Mouse (Mus musculus): ENCODE results near the gene Sema3f. TPM values are rescaled to one million over a fixed set of nuclear protein-coding genes. Genes with fewer than 3 reads are reported as not detected.
A peak's percentile ranks its signal among the peaks of the same experiment; 100 is the strongest.

The Sema3f gene
- total RNA-seq (2021) = 10 to 100 TPM; 20.2 to 24.8 TPM
- long read RNA-seq, experiment 1, partial matches to known transcripts = 5 of 9 reads
- long read RNA-seq, experiment 1, other reads (novel, unspliced or antisense) = 4 of 9 reads
- long read RNA-seq, experiment 2, partial matches to known transcripts = 1 of 6 reads
- long read RNA-seq, experiment 2, other reads (novel, unspliced or antisense) = 5 of 6 reads

GRCm38 (mm10) chr9:107709697-107710483 is at the start of gene Sema3f:
TSS of gene Sema3f (minus strand) at chr9:107710475.
- peak; percentile 87 for DNase-seq

GRCm38 (mm10) chr9:107759593-107759992 is 49.3 kb upstream of the Sema3f start:
- DNase-seq = no peak

GRCm38 (mm10) chr9:107750378-107750777 is 40.1 kb upstream of the Sema3f start:
- no peak for DNase-seq

DNA sequence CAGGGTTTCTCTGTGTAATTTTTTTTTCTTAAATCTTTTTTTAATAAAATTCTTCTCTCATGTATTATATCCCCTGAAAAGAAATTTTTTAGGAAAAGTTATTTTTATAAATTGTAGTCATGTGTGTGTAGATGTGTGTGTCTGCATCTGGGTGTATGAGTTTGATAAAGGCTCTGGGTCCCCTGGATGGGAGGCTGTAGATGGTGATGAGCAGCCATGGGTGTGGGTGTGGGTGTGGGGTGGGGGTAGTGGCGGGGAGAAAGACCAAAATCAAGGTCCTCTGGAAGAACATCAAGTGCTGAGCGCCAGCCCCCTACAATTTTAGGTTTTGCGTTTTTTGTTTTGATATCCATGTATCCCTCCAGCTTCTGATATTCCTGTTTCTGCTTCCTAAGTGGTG is 37.8 kb upstream of the Sema3f start:
- DNase-seq = no peak

DNA sequence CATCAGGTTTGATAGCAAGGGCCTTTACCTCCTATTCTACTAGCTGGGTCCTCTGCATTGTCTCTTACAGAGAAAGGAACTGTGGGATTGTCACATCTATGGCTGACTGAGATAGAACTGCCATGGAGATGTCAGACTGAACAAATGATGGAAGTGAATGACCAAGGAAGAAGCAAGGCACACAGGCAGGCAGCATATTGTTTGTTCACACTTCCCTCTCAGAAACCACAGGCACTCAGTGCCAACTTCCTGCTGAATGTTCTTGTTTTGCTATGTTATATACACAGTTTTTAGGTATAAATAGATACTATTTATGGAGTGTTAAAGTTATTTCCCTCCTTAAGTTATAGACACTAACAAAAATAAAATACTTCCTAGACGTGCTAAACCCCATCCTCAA is 37.0 kb upstream of the Sema3f start:
- DNase-seq = no peak

DNA sequence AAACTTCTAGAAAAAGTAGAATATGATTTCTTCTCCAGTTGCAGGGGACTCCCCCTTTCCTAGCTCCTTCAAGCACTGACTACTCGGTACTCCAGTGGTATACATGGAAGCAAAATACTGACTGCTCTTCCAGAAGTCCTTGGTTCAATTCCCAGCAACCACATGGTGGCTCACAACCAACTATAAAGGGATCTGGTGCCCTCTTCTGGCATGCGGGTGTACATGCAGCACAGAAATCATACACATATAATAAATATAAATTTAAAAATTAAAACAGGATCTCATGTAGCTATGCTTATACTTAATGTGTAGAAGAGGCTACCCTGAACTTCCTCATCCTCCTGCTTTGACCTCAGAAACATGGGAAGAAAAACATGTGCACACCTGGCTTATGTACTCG is 36.4 kb upstream of the Sema3f start:
- no peak for DNase-seq

- DNase-seq = no peak
These were observed 33.8 kb upstream of the Sema3f start for GRCm38 (mm10) chr9:107744061-107744460.

- peak; percentile 49 for DNase-seq
These were observed 28.5 kb upstream of the Sema3f start for GRCm38 (mm10) chr9:107738841-107739202.

GRCm38 (mm10) chr9:107738020-107738840 is 28.0 kb upstream of the Sema3f start:
- DNase-seq = peak; percentile 91

GRCm38 (mm10) chr9:107736185-107736485 is 25.9 kb upstream of the Sema3f start:
- DNase-seq = no peak

- no peak for DNase-seq
These were observed 25.3 kb upstream of the Sema3f start for GRCm38 (mm10) chr9:107735356-107736184.

GRCm38 (mm10) chr9:107734567-107734971 is 24.3 kb upstream of the Sema3f start:
- DNase-seq = no peak

- DNase-seq = no peak
These were observed 19.4 kb upstream of the Sema3f start for GRCm38 (mm10) chr9:107729709-107730108.

- DNase-seq = no peak
These were observed 18.8 kb upstream of the Sema3f start for GRCm38 (mm10) chr9:107728919-107729670.

DNA sequence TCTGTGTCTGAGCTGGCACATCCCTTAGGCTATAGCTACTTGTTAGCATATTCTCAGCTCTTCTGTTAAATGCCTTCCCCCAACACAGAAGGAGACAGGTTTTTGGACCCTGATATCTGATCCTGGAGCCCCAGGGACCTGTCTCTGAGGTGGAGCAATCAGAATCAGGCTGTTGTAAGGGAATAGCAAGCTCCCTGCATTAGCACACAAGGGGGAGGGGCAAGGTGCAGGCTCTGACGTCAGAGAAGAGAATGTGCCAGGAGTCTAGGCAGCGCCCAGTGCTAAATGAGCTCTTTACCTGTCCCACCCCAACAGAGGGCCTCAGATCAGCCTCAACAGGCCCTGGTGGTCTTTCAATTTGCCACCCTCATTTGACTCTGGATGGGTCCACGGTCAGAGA is 16.8 kb upstream of the Sema3f start:
- no peak for DNase-seq

GRCm38 (mm10) chr9:107724796-107725195 is 14.5 kb upstream of the Sema3f start:
- DNase-seq = no peak

DNA sequence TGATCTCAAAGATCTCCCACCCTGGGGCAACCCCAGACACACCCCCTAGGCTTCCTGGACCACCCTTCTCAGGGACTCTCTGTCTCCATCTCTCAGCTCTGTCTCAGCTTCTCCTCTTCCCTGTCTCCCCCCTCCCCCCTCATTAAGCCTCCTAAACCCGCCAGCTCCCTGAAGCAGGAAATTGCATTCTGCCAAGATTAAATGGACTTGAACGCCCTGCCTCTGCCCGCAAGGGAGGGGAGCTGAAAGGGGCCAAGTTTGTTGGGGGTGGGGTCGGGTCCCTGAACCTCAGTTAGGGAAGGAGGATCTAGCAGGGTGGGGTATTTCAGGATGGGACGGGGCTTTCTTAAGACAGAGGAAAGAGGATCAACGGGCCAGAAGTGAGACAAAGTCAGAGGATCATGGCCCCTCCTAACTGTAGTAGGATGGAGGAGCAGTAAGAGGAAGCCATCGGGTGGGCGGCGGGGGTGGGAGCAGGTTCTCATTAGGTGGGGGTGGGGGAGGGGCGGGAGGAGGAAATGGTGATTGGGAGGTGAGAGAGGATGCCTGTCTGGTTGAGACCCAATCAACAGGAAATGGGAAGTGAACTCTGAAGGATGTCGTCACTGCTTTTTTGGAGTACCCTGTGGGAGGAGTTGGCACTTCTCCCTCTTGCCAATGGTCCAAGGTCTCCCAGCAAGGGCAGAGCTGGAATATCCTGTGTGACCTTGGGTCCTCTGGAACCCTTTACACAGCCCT is 13.7 kb upstream of the Sema3f start:
- DNase-seq = peak; percentile 76

- DNase-seq = no peak
These were observed 13.0 kb upstream of the Sema3f start for GRCm38 (mm10) chr9:107723292-107723691.

- DNase-seq = no peak
These were observed 8.7 kb upstream of the Sema3f start for GRCm38 (mm10) chr9:107718781-107719540.

- DNase-seq = no peak
These were observed 6.7 kb upstream of the Sema3f start for GRCm38 (mm10) chr9:107716951-107717350.
